Mouse (Mus musculus) urinary bladder, postnatal 4 days (tissue): Measurements from ENCODE around the gene Pdia2.

Experiments used
- DNase-seq, 2 experiments: peaks; one replicate each; pipeline ENCODE4 v3.0.0; 2021 to 2022; ENCODE audit warnings: low spot score in 2 of 2

Pdia2 gene

DNA sequence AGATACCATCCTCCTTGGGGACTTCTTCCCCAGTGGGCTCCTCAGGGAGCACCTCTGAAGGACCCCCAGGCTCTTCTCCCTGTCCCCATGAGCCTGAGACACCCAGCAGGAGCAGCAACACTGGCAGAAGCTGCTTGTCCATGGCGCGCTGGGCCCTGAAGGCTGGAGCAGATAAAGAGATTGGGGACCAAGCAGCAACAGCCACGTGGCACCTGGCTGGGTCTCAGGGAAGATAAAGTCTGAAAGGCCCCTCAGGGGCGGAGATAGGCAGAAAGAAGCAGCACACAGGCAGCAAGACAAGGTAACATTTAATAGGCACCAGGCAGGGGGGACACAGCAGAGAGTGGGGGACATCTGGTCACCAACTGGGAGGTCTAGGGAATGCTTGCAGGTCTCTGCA is at the start of gene Pdia2:
Gene Pdia2 (minus strand): TSS at position 196 of the 400 bp plus-strand sequence.
- no peak for DNase-seq

DNA sequence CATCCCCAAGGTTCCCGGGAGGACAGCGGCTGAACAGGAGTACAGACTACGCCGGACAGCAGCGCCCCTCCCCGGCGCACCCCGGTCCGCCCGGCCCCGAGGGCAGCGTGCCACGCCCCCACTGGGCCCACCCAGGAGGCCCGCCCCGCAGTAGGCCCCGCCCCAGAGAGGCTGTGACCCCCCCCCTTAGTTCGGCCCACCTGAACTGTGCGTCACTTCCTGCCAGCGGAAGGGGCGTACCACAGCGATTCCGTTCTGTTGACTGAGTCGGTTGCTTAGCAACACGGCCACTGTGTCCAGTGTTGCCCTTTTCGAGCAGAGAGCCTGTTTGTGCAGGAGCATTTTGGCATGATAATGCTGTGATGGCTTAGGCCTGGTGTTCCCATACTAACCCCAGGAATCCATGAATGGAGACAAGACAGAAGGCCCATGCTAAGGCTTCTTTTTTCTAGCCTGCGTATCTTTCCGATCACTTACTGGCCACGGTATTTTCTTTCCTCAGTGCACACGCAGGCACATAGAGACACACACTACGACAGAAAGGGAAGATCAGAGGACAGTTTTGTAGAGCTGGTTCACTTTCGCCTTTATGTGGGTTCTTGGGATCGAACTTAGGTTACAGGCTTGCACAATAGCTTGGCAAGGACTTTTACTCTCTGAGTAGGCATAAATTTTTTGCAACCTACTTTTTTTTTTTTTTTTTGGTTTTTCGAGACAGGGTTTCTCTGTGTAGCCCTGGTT is 45.4 kb upstream of the Pdia2 start, which contains the start of gene Fam234a:
Gene Fam234a (minus strand): TSS at position 142 of the 741 bp plus-strand sequence.
- DNase-seq, result peak; percentile 92 to 97

DNA sequence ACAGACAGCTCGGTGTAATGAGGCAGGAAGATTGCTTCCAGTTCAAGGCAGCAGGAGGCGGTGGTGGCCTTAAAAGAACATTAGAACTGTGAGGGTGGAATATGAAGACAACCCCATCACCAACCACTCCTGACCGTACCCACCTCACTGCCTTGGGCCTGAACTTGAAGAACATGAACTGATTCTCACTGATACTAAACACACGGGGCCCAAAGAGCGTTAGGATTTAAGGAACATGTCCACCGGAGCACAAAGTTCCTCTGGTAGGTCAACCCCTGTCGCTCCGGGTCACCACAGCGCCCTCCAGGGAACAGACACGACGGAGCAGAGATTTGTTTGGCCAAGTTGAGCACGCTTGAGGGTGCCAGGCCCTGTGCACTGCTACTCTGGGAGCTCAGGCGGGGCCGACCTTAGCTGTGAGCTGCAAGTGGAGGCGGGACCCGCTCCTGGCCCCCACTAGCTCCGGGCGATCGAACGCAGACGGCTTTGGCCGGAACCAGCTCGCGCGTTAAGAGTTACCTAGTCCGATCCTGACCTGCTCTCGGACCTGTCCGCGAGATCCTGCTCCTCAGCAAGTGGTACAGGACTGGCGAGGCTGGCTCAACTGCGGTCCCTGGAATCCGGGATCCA is 44.7 kb upstream of the Pdia2 start:
- DNase-seq, result peak in 1 of 2 experiments; percentile 68

DNA sequence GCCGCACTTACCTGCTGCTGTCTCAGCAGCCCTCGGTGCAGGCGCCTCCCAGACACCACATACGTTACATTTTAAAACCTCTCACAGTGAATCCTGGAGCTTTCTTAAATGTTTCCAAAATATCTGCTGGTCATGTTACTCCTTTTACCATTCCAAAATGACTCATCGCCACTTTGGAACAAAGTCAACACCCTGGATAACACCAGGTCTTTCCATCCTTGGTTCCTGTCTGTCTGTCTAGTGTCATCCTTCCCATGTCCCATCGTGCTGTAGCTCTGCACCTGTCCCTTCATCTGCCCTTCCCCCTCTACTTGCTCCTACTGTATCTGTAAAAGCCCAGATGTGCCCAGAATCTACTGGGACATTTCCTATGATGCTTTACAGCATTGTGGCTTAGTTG is 42.1 kb upstream of the Pdia2 start:
- no peak for DNase-seq

DNA sequence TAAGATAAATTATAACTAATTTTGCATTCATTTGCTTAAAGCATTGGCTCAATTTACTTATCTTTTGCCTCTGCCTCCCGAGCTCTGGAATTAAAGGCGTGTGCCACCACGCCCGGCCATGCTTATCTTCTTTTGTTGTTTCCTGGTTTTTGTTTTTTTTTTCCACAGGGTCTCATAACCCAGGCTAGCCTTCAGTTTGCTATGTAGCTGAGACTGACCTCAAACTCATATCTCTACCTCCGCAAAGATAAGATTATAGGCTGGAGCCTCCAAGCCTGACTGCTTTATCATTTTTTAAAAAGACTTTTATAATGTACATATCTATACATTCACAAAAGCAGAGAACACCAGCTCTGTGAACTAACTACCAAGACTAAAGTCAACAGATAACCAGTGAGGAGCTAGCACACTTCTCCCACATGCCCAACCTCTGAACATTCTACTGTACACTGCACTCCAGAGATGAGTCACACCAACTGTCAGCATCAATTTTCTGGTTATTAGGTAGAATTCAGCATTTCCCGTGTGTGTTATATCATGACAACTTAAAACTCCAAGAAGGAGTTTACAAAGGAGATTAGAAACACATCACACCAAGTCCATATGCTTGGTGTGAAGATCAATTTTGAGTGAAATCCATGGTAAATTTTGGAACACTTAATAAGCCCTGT is 41.4 kb upstream of the Pdia2 start:
- DNase-seq, result no peak

DNA sequence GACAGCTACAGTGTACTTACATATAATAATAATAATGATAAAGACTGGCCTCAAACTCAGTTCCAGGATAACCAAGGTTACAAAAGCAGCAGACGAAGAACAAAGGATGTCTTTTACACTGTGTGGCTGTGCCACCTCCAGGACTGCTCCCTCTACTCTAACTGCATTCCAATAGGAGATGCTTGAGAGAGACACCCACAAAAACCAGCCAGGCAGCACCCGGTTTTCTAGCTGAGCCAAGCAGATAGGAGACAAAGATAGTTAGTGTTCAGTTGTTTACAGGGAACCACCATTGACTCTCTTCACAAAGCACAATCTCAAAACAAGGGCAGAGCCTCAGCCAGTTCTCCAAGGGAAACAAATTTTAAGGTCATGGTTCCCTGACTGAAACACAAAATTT is 40.7 kb upstream of the Pdia2 start:
- no peak for DNase-seq

DNA sequence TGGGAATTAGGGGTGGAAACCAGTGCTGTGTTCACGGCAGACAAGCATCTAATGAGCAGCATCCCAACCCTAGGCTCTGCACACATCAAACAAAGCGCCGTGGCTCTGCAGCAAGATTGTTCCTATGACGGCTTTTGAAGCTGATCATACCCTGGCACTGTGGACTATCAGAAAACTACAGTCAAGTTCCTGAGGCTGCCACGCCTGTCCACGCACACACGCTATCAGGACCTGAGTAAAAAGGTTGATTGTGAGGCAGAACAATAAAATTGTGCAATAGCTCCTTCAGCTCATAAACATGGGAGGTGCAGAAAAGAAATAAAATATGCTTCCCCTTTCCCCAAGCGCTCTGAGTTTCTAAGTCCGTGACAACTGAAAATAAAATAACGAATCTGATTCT is 38.8 kb upstream of the Pdia2 start:
- DNase-seq, result no peak

DNA sequence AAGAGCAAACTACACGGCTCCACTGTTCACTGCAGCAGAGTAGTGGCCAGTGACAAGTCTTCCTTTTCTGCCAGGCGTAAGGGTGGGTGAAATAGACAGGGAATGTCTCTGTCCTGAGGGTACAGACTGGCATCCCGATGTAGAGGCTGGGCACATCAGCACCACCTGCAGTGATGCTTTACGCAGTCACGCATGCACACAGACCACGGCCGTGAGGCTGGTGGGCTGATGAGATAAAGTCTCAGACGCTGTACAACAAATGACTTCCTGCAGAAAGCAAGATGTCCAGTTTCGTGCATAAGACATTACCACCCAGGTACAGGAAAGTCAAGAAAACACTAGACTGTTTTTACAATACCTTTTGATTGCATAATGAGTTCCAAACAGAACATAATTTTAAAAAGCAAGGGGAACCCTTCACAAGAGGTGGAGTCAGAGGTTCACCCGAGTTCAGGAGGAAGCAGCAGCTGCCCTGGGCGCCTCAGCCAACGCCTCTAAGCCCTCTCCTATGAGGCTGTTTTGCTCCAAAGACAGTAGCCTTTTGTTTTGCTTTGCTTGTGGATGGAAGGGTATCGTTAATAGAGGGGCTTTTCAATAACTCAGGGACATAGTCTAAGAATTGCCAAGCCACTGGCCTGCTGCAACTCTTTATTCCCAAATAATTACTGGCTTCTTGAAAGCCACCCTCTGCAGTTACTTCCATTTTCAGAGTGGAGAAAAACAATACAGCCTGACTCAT is 36.4 kb upstream of the Pdia2 start:
- no peak for DNase-seq

DNA sequence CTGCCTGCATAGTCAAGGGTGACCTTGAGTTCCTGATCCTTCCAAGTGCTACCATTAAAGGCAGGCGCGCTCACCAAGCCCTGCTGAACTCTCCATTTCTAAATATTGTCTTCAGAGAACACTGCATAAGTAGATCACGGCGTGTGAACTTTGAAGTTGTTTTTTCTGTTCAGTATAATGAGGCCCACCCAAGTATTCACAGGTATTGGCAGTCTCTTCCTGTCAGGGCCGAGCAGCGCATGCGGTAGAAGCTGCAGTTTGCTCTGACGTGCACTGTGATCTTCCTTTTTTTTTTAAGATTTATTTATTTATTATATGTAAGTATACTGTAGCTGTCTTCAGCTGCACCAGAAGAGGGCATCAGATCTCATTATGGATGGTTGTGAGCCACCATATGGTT is 35.5 kb upstream of the Pdia2 start:
- no peak for DNase-seq

DNA sequence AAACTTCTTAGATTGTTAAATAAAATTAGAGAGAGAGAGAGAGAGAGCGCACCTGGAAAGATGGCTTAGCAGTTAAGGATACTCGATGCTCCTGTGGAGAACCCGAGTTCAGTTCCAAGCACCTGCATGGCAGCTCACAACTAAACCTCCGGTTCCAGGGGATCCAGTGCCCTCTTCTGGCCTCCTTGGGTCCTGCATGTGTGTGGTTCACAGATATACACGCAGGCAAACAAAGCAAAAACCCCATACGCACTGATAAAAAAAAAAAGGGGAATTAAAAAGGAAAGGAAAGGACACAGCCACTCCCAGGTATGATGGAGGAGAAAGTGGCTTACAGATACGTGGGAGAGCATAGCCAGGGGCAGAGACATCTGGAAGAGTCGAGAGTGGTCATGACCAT is 34.0 kb upstream of the Pdia2 start:
- DNase-seq, result no peak

DNA sequence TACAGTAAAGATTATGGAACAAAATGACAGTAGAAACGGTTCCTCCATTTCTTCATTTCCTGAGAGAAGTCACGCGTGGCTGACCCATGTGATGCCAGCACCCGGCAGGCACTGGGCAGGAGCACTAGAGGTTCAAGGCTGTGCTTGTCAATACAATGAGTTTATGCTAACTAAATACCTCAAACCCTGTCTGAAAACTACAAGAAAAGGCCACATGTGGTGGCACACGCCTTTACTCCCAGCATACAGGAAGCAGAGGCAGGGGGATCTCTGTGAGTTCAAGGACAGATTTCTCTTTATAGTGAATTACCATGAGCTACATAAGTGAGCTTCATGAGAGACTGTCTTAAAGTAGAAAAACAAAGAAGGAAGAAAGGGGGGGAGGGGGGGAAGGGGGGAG is 32.3 kb upstream of the Pdia2 start:
- no peak for DNase-seq

DNA sequence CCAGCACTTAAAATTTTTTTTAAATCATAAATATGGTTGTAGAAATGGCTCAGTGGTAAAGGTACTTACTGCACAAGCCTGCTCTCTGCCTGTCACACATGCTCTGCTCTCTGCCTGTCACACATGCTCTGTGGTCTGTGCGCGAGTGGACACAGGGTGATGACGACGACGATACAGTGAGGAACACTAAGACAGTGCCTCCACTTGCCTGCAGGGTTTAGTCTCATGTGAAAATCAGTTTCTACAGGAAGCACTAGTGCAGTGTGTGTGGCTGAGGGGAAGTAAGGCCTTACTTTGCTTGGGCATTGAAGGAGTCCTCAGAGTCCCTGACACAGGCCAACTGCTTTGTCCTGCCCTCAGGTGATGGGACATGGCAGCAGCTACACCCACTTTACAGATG is 30.9 kb upstream of the Pdia2 start:
- no peak for DNase-seq

DNA sequence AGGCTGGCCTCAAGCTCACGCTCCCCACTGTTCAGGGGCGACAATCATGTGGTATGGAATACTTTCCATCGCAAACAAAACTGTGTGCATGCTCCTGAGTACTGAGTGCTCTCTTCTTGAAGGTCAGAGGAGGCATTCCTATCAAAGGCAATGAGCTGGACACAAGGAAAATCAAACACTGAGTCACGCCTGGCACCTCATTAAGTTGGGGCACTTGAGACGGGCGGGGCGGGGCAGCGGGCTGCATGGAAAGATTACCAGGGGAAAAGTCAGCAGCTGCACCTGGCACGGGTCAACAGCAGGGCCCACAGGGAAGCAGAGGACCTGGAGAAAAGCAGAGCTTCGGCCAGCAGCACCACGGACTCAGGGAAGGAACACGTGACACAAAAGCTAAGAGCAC is 26.3 kb upstream of the Pdia2 start:
- no peak for DNase-seq

DNA sequence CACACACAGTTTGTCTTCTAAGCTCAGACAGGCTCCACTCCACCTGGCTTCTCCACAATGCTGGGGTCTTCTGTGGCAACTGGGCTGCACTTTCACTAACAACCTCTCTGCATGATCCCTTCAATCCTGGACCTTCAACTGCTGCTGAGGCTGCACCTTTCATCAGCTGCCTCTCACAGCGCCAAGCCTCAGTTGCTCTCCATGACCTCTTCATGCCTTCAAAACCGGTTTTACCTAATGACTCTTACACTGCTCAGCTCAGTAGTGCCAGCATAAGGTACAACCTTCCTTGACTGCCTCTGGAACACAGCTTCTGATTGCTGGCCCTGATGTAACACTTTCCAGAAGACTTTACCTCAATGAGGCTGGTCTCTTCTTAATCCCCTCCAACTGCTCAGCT is 22.6 kb upstream of the Pdia2 start:
- no peak for DNase-seq

DNA sequence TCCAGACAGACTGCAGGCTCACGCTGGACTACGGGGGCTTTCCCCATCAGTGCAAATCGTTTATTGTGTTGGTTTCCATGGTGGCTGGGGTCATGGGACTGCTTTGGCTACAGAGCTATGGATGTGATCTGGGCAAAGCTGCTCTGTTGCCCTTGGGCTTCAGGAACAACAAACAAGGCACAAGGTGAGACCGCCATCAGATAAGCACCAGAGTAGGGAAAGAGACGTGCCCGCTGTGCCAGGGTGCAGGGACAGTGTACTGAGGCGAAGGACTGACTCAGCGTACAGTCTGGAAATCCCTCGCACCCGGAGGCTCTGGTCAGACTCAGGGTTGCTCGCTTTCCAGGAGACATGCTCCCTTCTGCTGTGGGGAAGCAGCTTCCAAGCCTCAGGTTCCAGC is 13.8 kb upstream of the Pdia2 start:
- DNase-seq, result no peak

DNA sequence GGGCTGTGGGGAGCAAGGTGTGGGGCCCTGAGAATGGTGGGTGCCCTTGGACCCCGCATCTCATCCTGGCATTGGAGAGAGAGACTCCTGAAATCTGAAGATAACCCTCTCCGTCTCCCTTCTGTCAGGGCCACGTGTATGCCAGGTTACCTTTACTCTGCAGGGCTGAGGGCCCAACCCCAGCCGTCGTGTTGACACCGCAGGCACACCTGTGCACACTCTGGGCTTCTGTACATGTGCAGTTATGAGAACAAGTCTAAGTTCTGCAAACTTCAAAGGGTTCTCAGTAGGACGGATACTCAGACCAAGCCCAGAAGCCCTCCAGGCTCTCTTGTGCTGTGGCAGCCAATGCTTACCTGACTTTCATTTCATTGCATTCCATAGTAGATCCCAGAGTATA is 13.4 kb upstream of the Pdia2 start:
- no peak for DNase-seq

DNA sequence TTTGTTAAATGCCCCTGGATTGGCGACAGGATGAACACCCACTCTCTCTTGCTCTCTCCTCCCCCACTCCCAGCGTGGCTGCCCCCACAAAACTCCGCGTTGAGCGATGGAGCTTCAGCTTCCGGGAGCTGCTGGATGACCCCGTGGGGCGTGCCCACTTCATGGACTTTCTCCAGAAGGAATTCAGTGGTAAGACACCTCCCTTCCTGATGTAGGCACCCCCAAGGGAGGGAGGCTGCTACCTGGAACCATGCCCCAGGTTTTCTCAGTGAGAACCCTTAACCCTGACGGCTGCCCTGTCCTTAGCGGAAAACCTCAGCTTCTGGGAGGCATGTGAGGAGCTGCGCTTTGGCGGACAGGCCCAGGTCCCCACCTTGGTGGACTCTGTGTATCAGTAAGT is 8.8 kb upstream of the Pdia2 start, which contains the start of gene Arhgdig:
Gene Arhgdig (minus strand): TSS at position 101 of the 400 bp plus-strand sequence.
- no peak for DNase-seq

DNA sequence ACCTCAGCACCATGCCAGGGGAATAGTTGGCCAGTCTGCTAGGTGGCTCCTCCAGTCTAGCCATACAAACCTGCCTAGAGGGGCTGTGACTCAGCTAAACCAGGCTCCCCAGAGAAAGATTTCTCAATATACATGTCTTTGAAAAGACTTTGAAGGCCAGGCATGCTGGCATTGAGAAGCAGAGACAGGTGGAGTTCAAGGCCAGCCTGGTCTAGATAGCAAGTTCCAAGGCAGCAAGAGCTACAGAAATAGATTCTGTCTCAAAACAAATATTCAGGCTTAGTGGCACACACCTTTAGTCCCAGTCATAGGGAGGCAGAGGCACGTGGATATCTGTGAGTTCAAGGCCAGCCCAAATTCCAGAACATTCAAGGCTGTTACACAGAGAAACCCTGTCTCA is 7.5 kb upstream of the Pdia2 start:
- DNase-seq, result no peak

DNA sequence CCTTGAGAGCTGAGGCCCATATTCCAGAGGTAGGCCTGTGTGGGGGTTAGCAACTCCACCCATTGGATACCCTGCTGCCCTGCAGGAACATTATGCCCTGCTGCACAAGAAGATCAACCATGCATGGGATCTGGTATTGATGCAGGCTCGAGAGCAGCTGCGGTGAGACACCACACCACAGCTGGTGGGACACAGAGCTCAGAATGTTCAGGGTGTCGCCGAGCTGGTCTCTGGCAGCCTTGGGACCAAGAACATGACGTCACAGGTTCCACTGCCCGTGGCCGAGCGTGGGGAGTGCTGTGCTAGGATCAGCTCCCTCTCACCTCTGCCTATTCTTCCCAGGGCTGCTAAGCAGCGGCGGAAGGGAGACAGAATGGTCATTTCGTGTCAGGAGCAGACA is 5.9 kb upstream of the Pdia2 start:
- no peak for DNase-seq

DNA sequence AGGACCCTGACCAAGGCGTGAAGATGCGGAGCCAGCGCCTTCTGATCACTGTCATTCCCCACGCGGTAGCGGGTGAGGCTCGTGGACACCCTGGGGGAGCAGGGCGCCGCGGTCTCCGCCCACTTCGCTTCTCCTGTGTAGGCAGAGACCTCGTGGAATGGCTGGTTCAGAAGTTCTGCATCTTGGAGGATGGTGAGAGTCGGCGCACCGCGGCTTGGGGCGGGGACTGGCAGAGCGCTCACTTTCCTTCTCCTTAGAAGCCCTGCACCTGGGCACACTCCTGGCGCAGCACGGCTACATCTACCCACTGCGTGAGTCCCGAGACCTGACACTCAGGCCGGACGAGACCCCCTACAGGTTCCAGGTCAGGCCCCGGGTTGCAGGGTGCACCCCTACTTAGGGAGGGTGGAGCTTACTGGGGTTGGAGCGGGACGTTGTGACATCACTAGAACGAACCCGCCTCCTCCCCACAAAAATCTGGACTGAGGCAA is 4.5 kb upstream of the Pdia2 start:
- no peak for DNase-seq

DNA sequence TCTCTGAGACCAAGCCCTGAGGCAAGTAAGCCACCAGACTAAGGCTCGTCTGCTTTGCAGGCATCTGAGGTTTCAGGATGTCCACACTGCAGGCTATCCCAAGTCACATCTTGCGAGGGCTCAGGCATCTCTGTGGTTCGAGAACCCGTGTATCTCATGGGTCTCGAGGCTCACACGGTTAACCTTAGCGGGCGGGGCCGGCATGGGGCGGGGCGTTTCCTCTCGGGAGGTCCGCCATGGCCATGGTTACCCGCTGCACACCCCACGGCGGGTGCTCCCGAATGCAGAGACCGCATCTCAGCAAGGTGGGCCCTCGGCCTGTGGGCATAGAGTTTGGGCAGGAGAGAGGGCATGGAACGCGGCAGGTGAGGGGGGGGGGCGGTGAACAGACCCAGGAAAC is 3.9 kb upstream of the Pdia2 start, which contains the start of gene Rgs11:
Gene Rgs11 (plus strand): TSS at position 215 of the 400 bp plus-strand sequence.
- peak in 1 of 2 experiments; percentile 40 for DNase-seq

DNA sequence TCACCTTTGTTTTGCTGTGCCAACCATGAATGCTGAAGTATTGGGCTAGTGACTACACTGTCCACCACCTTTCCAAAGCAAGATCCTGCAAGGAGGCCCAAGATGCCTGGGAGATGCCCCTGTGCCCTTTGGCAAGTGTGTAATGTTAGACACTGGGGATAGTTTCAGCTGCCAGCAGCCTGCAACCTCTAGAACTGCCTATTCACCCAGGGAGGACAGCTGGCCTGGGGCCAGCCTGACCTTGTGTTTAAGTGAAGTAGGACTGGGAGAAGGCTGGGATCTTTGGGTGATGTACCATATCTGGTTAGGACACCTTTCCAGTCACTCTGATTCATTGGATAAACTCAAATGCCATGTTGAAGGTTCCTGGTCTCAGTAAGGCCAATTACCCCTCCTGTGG is 3.1 kb upstream of the Pdia2 start:
- no peak for DNase-seq
